Mouse (Mus musculus) myocyte (in vitro differentiated cells): ENCODE results near the gene Col8a2.
A peak's percentile ranks its signal among the peaks of the same experiment; 100 is the strongest.

ENCODE experiments used
- POLR2A ChIP-seq: IDR thresholded peaks from one replicate; pipeline ENCODE4 v1.6.1; 2011; ENCODE audit warnings: low read depth, mild to moderate bottlenecking, control low read depth, moderate library complexity; ENCODE audit not compliant: insufficient read length
- POLR2AphosphoS2 ChIP-seq: IDR thresholded peaks from one replicate; pipeline ENCODE4 v1.6.1; 2011; ENCODE audit warnings: low read depth, control low read depth; ENCODE audit not compliant: insufficient read length
- REST ChIP-seq: IDR thresholded peaks from one replicate; pipeline ENCODE4 v1.6.1; 2011; ENCODE audit warnings: mild to moderate bottlenecking, control low read depth, moderate library complexity; ENCODE audit not compliant: insufficient read depth, insufficient read length

DNA sequence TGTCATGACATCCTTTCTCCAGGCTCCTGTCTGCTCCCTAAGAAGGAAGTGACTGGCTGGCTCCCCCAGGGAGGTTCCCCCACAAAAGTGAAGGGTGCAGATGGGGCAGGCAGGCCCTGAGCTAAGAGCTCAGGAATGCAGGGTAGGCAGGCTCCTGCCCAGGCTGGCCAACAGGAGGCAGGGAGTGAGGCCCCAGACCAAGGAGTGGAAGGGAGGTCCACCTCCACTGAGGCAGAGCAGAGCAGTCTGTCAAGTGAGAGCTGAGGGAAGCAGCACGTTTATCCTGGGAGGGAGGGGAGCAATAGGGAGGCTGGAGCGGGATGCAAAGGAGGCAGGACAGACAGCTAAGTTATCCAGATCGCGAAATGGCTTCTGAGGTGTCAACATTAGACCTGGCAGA, 35.9 kb upstream of the Col8a2 start:
- TF ChIP-seq POLR2A, result no peak
- TF ChIP-seq REST, result no peak
- TF ChIP-seq POLR2AphosphoS2, result peak; percentile 50
